Mouse (Mus musculus) thymus, postnatal 4 days (tissue): Measurements from ENCODE around the gene Sirpa.

Experiments used
- DNase-seq: peaks from one replicate; pipeline ENCODE4 v3.0.0; 2021

The Sirpa gene

GRCm38 (mm10) chr2:129654233-129654950 is 61.8 kb downstream of the Sirpa start:
- no peak for DNase-seq

GRCm38 (mm10) chr2:129655033-129655432 is 62.4 kb downstream of the Sirpa start:
- no peak for DNase-seq

- DNase-seq: no peak
These were observed 66.2 kb downstream of the Sirpa start for GRCm38 (mm10) chr2:129658796-129659195.

GRCm38 (mm10) chr2:129660020-129660419 is 67.4 kb downstream of the Sirpa start:
- DNase-seq: no peak

- no peak for DNase-seq
These were observed 69.8 kb downstream of the Sirpa start for GRCm38 (mm10) chr2:129662484-129662883.

GRCm38 (mm10) chr2:129671911-129672310 is 79.3 kb downstream of the Sirpa start:
- no peak for DNase-seq

- peak; percentile 94 for DNase-seq
These were observed 82.5 kb downstream of the Sirpa start for GRCm38 (mm10) chr2:129674935-129675634.

GRCm38 (mm10) chr2:129677664-129678063 is 85.0 kb downstream of the Sirpa start:
- DNase-seq: no peak

- DNase-seq: no peak
These were observed 86.4 kb downstream of the Sirpa start for GRCm38 (mm10) chr2:129679066-129679465.

GRCm38 (mm10) chr2:129680236-129680635 is 87.6 kb downstream of the Sirpa start:
- DNase-seq: no peak
